Mouse (Mus musculus) colon, adult 2 months (tissue): ENCODE results near the gene Ints6l. TPM values are rescaled to one million over a fixed set of nuclear protein-coding genes. Genes with fewer than 3 reads are reported as not detected.

Experiments
- polyA plus RNA-seq: library from polyadenylated mRNA; depleted of rRNA; stranded (reverse); fragments of >200 nt; gene quantifications from 2 replicates; pipeline ENCODE4 v1.2.3, GENCODE M21; 2012; rRNA removed

Ints6l gene
- 7.4 and 8.6 TPM in 2 replicates for polyA plus RNA-seq

GRCm38 (mm10) chrX:56454671-56455371 is at the start of gene Ints6l:
TSS of gene Ints6l (plus strand) at chrX:56454857.

GRCm38 (mm10) chrX:56447524-56448015 is 7.1 kb upstream of the Ints6l start, which contains the start of gene Gm2174:
TSS of gene Gm2174 (plus strand) at chrX:56447965.

GRCm38 (mm10) chrX:56524442-56524841 is 69.8 kb downstream of the Ints6l start, which contains the start of gene Gm10477:
TSS of gene Gm10477 (plus strand) at chrX:56524742.

GRCm38 (mm10) chrX:56549506-56549905 is 94.8 kb downstream of the Ints6l start, which contains the start of gene Gm648:
TSS of gene Gm648 (minus strand) at chrX:56549606.

Other genes with a start within 250 kb of the Ints6l start
- gene Gm773, start 242.0 kb upstream of the Ints6l start, polyA plus RNA-seq: not detected in 2 replicates
- 0.12 and 0.14 TPM in 2 replicates for gene Zfp449, start 108.5 kb upstream of the Ints6l start, polyA plus RNA-seq
- 3.2 and 3.8 TPM in 2 replicates for gene Smim10l2a, start 80.3 kb upstream of the Ints6l start, polyA plus RNA-seq
- gene Gm2174, start 6.9 kb upstream of the Ints6l start, polyA plus RNA-seq: not detected in 2 replicates
- not detected in 2 replicates for gene Gm10477, start 69.9 kb downstream of the Ints6l start, polyA plus RNA-seq
- gene Gm648, start 94.7 kb downstream of the Ints6l start, polyA plus RNA-seq: not detected in 2 replicates
- gene Mmgt1, start 143.2 kb downstream of the Ints6l start, polyA plus RNA-seq: 2.8 TPM in 2 replicates
- 20.9 and 22.1 TPM in 2 replicates for gene Slc9a6, start 154.9 kb downstream of the Ints6l start, polyA plus RNA-seq